Mouse (Mus musculus) CD4-positive helper T cell, adult 2 months (primary cell): Measurements from ENCODE around the gene Tnfrsf9.

Source experiments
- DNase-seq: peaks from one replicate; pipeline ENCODE4 v3.0.0-alpha.2; 2012; ENCODE audit warnings: low read depth, missing footprints, low spot score

Tnfrsf9 gene

GRCm38 (mm10) chr4:150894718-150895501 is 19.5 kb upstream of the Tnfrsf9 start:
- DNase-seq: peak; percentile 63

- DNase-seq: no peak
These were observed 17.3 kb upstream of the Tnfrsf9 start for GRCm38 (mm10) chr4:150896896-150897624.

- DNase-seq: peak; percentile 81
These were observed 15.5 kb upstream of the Tnfrsf9 start for GRCm38 (mm10) chr4:150898716-150899365.

- DNase-seq: no peak
These were observed 13.9 kb upstream of the Tnfrsf9 start for GRCm38 (mm10) chr4:150900486-150900885.

GRCm38 (mm10) chr4:150901651-150902050 is 12.7 kb upstream of the Tnfrsf9 start:
- peak; percentile 75 for DNase-seq

GRCm38 (mm10) chr4:150902062-150902461 is 12.3 kb upstream of the Tnfrsf9 start:
- no peak for DNase-seq

GRCm38 (mm10) chr4:150903091-150903742 is 11.1 kb upstream of the Tnfrsf9 start:
- DNase-seq: peak; percentile 50

GRCm38 (mm10) chr4:150907099-150907498 is 7.3 kb upstream of the Tnfrsf9 start:
- DNase-seq: no peak

- peak; percentile 48 for DNase-seq
These were observed 5.8 kb upstream of the Tnfrsf9 start for GRCm38 (mm10) chr4:150908512-150908911.

- DNase-seq: peak; percentile 99
These were observed 4.8 kb upstream of the Tnfrsf9 start for GRCm38 (mm10) chr4:150909451-150910156.

- no peak for DNase-seq
These were observed 4.0 kb upstream of the Tnfrsf9 start for GRCm38 (mm10) chr4:150910164-150910951.

GRCm38 (mm10) chr4:150913743-150914142 is 619 bp upstream of the Tnfrsf9 start:
- peak; percentile 36 for DNase-seq

GRCm38 (mm10) chr4:150915181-150915906 is 982 bp downstream of the Tnfrsf9 start:
- DNase-seq: peak; percentile 88

GRCm38 (mm10) chr4:150917336-150918027 is 3.1 kb downstream of the Tnfrsf9 start:
- peak; percentile 73 for DNase-seq

GRCm38 (mm10) chr4:150921206-150921605 is 6.8 kb downstream of the Tnfrsf9 start:
- peak; percentile 74 for DNase-seq

- DNase-seq: peak; percentile 89
These were observed 9.9 kb downstream of the Tnfrsf9 start for GRCm38 (mm10) chr4:150924308-150924707.

GRCm38 (mm10) chr4:150924936-150925335 is 10.6 kb downstream of the Tnfrsf9 start:
- DNase-seq: peak; percentile 82

- peak; percentile 62 for DNase-seq
These were observed 11.6 kb downstream of the Tnfrsf9 start for GRCm38 (mm10) chr4:150925923-150926322.
